Mouse (Mus musculus) megakaryocyte, embryonic 14.5 days (primary cell): ENCODE measurements around the gene Olfr1044.

Experiments
- FLI1 ChIP-seq: IDR thresholded peaks from 2 replicates; pipeline ENCODE4 v1.6.1; 2012; ENCODE audit warnings: low read length, inconsistent platforms, mixed read lengths
- GATA1 ChIP-seq: IDR thresholded peaks from 3 replicates; pipeline ENCODE4 v1.6.1; 2012; ENCODE audit warnings: mixed read lengths, low read length, inconsistent platforms, borderline replicate concordance

- no peak for TF ChIP-seq GATA1
- TF ChIP-seq FLI1 = no peak
Measured at GRCm38 (mm10) chr2:86185583-86185982, 8.0 kb upstream of the Olfr1044 start, which contains the start of gene Olfr52.
